Mouse (Mus musculus): ENCODE measurements at regions not wholly inside any gene's neighbourhood (a gene's known extent, or its start where the extent isn't known, plus 50 kb on each side); places are given as distances from the start of the nearest gene placed in this dataset.

DNA sequence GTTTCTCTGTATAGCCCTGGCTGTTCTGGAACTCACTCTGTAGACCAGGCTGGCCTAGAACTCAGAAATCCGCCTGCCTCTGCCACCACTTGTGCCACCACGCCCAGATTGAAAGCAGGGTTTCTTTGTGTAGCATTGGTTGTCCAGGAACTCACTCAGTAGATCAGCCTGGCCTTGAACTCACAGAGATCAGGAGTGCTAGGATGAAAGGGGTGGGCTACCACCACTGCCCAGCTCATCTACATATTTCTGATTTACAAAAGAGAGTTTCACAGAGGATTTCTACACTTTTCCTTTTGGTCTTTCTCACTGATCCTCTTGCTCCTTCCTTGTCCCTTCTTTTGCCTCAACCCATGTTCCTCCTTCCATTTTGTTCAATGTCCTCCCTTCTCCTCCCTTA is 53.1 kb upstream of the Lbx1 start:
- TF ChIP-seq EP300 (IDR thresholded peaks at IDR 0.05; ENCODE audit: low read depth) (no peak), CTCF (IDR thresholded peaks at IDR 0.05; ENCODE audit: low read depth) (no peak)
